Mouse (Mus musculus) olfactory bulb, adult 2 months (tissue): ENCODE measurements around the gene 2200002J24Rik.
"Not testable (repeated sequence)": the region's sequence is repeated elsewhere in the genome, so short reads cannot be mapped to it uniquely, and the experiment has no call there.

Experiments used
- CTCF ChIP-seq: fragments of 200-500 bp; IDR thresholded peaks from 2 replicates; pipeline ENCODE4 v1.5.1; 2012; ENCODE audit warnings: low read depth, mild to moderate bottlenecking, low read length, moderate library complexity; ENCODE audit not compliant: insufficient read depth
- POLR2A ChIP-seq: fragments of 200-500 bp; IDR thresholded peaks from 2 replicates; pipeline ENCODE4 v1.6.1; 2012; ENCODE audit warnings: mild to moderate bottlenecking, low read depth, low read length, moderate library complexity; ENCODE audit not compliant: insufficient read depth

GRCm38 (mm10) chr7:30742570-30742969 is 43.8 kb downstream of the 2200002J24Rik start:
- not testable (repeated sequence) for TF ChIP-seq POLR2A, CTCF
